Mouse (Mus musculus) right cerebral cortex, adult 2 months (tissue): ENCODE measurements at regions not wholly inside any gene's neighbourhood (a gene's known extent, or its start where the extent isn't known, plus 50 kb on each side); places are given as distances from the start of the nearest gene placed in this dataset.

Experiments used
- DNase-seq, 2 experiments: peaks; one replicate each; pipeline ENCODE4 v3.0.0; 2021 to 2022; ENCODE audit warnings: low spot score in 2 of 2

- DNase-seq: no peak
Observed at GRCm38 (mm10) chr10:99526561-99526960, 232.9 kb downstream of the Csl start.

GRCm38 (mm10) chr10:99531104-99531503, 228.4 kb downstream of the Csl start:
- DNase-seq: no peak

- no peak for DNase-seq
Observed at GRCm38 (mm10) chr10:99531556-99531955, 227.9 kb downstream of the Csl start.

GRCm38 (mm10) chr10:99531992-99532391, 227.5 kb downstream of the Csl start:
- DNase-seq: no peak

GRCm38 (mm10) chr10:99532697-99533119, 226.8 kb downstream of the Csl start:
- DNase-seq: no peak

GRCm38 (mm10) chr10:99533468-99533867, 226.0 kb downstream of the Csl start:
- DNase-seq: no peak

- DNase-seq: no peak
Observed at GRCm38 (mm10) chr10:99534237-99534636, 225.2 kb downstream of the Csl start.

GRCm38 (mm10) chr10:99538639-99539038, 220.8 kb downstream of the Csl start:
- DNase-seq: no peak

- DNase-seq: no peak
Observed at GRCm38 (mm10) chr10:99552373-99552772, 207.1 kb downstream of the Csl start.

- peak; percentile 59 for DNase-seq
Observed at GRCm38 (mm10) chr10:99552836-99553540, 206.5 kb downstream of the Csl start.

- DNase-seq: no peak
Observed at GRCm38 (mm10) chr10:99555021-99555420, 204.4 kb downstream of the Csl start.

GRCm38 (mm10) chr10:99555658-99556352, 203.7 kb downstream of the Csl start:
- DNase-seq: no peak

- DNase-seq: no peak
Observed at GRCm38 (mm10) chr10:99556353-99557036, 203.0 kb downstream of the Csl start.

GRCm38 (mm10) chr10:99558656-99559055, 200.8 kb downstream of the Csl start:
- DNase-seq: no peak

GRCm38 (mm10) chr10:99561166-99561818, 198.2 kb downstream of the Csl start:
- DNase-seq: peak; percentile 63 to 73

GRCm38 (mm10) chr10:99564605-99565004, 194.9 kb downstream of the Csl start:
- no peak for DNase-seq

- no peak for DNase-seq
Observed at GRCm38 (mm10) chr10:99568424-99568823, 191.0 kb downstream of the Csl start.

- DNase-seq: no peak
Observed at GRCm38 (mm10) chr10:99570190-99570589, 189.3 kb downstream of the Csl start.

GRCm38 (mm10) chr10:99573997-99574396, 185.5 kb downstream of the Csl start:
- no peak for DNase-seq

GRCm38 (mm10) chr10:99575294-99575693, 184.2 kb downstream of the Csl start:
- DNase-seq: no peak

GRCm38 (mm10) chr10:99576301-99576700, 183.2 kb downstream of the Csl start:
- no peak for DNase-seq

GRCm38 (mm10) chr10:99577041-99577681, 182.3 kb downstream of the Csl start:
- DNase-seq: peak; percentile 44 to 71
